Mouse (Mus musculus): Measurements from ENCODE around the gene Tns1. TPM values are rescaled to one million over a fixed set of nuclear protein-coding genes. Genes with fewer than 3 reads are reported as not detected.

The Tns1 gene
- total and polyA plus RNA-seq, 3 experiments: 0.40 to 3.6 (median 0.89) TPM

DNA sequence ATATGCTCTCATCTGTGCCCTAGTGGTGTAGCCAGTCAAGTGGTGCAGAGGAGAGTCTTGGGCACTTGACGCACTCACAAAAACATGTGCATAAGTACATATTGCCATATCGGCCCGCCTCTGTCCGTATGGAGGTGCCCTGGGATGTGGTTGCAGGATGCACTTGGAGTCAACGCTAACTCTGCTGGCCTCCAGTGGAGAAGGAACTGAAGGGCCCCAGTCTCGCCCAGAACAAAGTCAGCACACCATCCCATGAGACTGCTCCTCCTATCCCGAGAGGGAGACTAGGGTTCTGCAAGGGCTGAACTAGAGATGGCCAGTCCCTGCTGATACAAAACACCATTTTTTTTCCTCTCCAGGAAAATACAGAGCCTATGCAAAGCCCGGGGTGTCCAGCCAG lies 1.0 kb downstream of the Tns1 start:
- H3K27ac ChIP-seq (ENCODE audit: insufficient read depth, low read depth): no peak overlapping the region
- no peak overlapping the region for H3K4me3 ChIP-seq (replicated peaks in 1 of 3; ENCODE audit: low read depth in 2 of 3, low read length in 2 of 3, poor library complexity in 1 of 3)
- H3K4me2 ChIP-seq (ENCODE audit: insufficient read depth, low read depth, poor library complexity, severe bottlenecking): no peak overlapping the region
- H3K9ac ChIP-seq (ENCODE audit: insufficient read depth, low read depth): no peak overlapping the region
- H3K27me3 ChIP-seq (replicated peaks): peaks cover 84% of the 10 kb centered on the region
- dilution Hi-C loops (cut with MboI; ENCODE audit: extremely low pct_ligation_motif_present, extremely low pct_unique_long_range_greater_than_20kb, low sequenced_read_pairs) (no loop called here), in situ Hi-C loops (cut with MboI; ENCODE audit: low pct_ligation_motif_present, low pct_unique_long_range_greater_than_20kb, low sequenced_read_pairs) (no loop called here)
- H3K36me3 ChIP-seq (replicated peaks in 1 of 2; ENCODE audit: control insufficient read depth in 1 of 2, insufficient read depth in 1 of 2, low read length in 1 of 2): no peaks in the 10 kb centered on the region
- peaks cover 2 to 16% of the 10 kb centered on the region in 2 experiments; a peak in 2 of 4 replicates for H3K4me1 ChIP-seq (ENCODE audit: control insufficient read depth in 1 of 2, insufficient read depth in 2 of 2)
- H3K79me2 ChIP-seq (replicated peaks; ENCODE audit: control insufficient read depth, extremely low read depth, insufficient read depth, poor library complexity, severe bottlenecking): no peaks in the 10 kb centered on the region
- DNase-seq (ENCODE audit: extremely low read depth): no peak
- no peak for TF ChIP-seq MAX (IDR thresholded peaks at IDR 0.05; ENCODE audit: low read length)
- no peak for TF ChIP-seq UBTF (IDR thresholded peaks at IDR 0.05; ENCODE audit: low read depth, low read length)
- TF ChIP-seq CHD1 (IDR thresholded peaks at IDR 0.05; ENCODE audit: low read depth, low read length): no peak
- TF ChIP-seq NELFE (IDR thresholded peaks at IDR 0.05; ENCODE audit: low read depth, low read length): no peak
- no peak for TF ChIP-seq MAZ (IDR thresholded peaks at IDR 0.05; ENCODE audit: low read depth, low read length)
- TF ChIP-seq CTCF (conservative IDR thresholded peaks at IDR 0.05 in 1 of 2, IDR thresholded peaks at IDR 0.05 in 1 of 2; ENCODE audit: low read depth in 2 of 2, low read length in 2 of 2): no peak
- no peak for TF ChIP-seq BHLHE40 (IDR thresholded peaks at IDR 0.05; ENCODE audit: low read depth, low read length)
- TF ChIP-seq TCF12 (IDR thresholded peaks at IDR 0.05; ENCODE audit: low read depth, low read length): no peak
- no peak for TF ChIP-seq POLR2AphosphoS2 (IDR thresholded peaks at IDR 0.05; ENCODE audit: low read depth, low read length)
- H3K9me3 ChIP-seq (replicated peaks; ENCODE audit: low read length): no peaks in the 10 kb centered on the region

DNA sequence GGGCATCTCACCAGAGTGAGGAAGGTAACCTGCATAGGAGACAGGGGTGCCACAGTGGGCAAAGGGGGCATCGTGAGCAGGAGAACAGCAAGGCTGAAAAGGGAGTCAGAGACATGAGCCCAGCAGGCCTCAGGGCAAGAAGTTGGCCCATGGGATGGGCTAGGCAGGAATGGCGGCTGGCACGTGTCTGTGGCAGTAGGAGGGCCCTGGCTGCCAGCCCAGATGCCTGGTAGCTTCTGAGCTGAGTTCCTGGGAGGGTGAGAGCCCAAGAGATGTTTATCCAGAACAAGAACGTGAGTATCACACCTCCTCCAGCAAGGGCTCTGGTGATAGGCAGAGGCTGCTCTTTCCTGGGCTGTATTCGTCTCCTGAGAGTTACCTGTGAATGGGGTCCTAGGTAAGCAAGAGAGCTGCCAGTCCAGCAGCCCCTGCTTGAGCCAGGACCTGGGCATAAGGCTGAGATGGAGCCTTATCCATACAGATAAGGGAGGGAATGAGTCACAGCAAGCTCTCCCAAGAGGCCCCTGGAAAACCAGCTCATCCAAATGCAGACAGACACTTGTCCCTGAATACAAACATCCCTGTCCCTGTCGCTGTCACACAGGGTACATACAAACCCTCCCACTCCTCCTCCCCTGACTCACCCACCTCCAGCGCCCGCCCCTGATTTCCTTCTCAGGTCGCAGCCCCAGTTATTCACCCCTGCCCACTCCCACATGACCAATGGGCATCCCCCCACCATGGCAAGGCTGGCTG lies 2.2 kb downstream of the Tns1 start:
- H3K4me1 ChIP-seq (ENCODE audit: control insufficient read depth in 1 of 2, insufficient read depth in 2 of 2): peaks cover 2 to 16% of the 10 kb centered on the region in 2 experiments; a peak in 2 of 4 replicates
- H3K36me3 ChIP-seq (replicated peaks in 1 of 2; ENCODE audit: control insufficient read depth in 1 of 2, insufficient read depth in 1 of 2, low read length in 1 of 2): no peaks in the 10 kb centered on the region
- DNase-seq (ENCODE audit: extremely low read depth): no peak
- in situ Hi-C loops (cut with MboI; ENCODE audit: low pct_ligation_motif_present, low pct_unique_long_range_greater_than_20kb, low sequenced_read_pairs): no loop called here
- H3K9me3 ChIP-seq (replicated peaks; ENCODE audit: low read length): no peaks in the 10 kb centered on the region
- H3K27me3 ChIP-seq (replicated peaks): peaks cover 85% of the 10 kb centered on the region
- TF ChIP-seq E2F4 (IDR thresholded peaks at IDR 0.05; ENCODE audit: insufficient replicate concordance, low read depth, low read length) (no peak), RCOR1 (conservative IDR thresholded peaks at IDR 0.05; ENCODE audit: low read depth, low read length) (no peak), IRF4 (IDR thresholded peaks at IDR 0.05; ENCODE audit: low read depth, low read length) (no peak), KAT2A (IDR thresholded peaks at IDR 0.05; ENCODE audit: insufficient replicate concordance, low read length) (no peak), GABPA (IDR thresholded peaks at IDR 0.05; ENCODE audit: insufficient replicate concordance, low read depth, low read length) (no peak), ZKSCAN1 (IDR thresholded peaks at IDR 0.05; ENCODE audit: borderline replicate concordance, low read depth, low read length) (no peak), MEF2A (IDR thresholded peaks at IDR 0.05; ENCODE audit: borderline replicate concordance, low read depth, low read length) (no peak), MYC (IDR thresholded peaks at IDR 0.05; ENCODE audit: low read depth, low read length) (no peak), SIN3A (IDR thresholded peaks at IDR 0.05; ENCODE audit: low read length) (no peak), CHD2 (IDR thresholded peaks at IDR 0.05; ENCODE audit: low read length) (no peak), USF2 (conservative IDR thresholded peaks at IDR 0.05; ENCODE audit: low read depth, low read length) (no peak), EP300 (IDR thresholded peaks at IDR 0.05; ENCODE audit: low read length) (no peak), USF1 (IDR thresholded peaks at IDR 0.05; ENCODE audit: low read depth, low read length) (no peak), NRF1 (IDR thresholded peaks at IDR 0.05; ENCODE audit: low read depth, low read length) (no peak), RAD21 (IDR thresholded peaks at IDR 0.05; ENCODE audit: low read depth, low read length) (no peak), MAX (IDR thresholded peaks at IDR 0.05; ENCODE audit: low read length) (no peak), HCFC1 (IDR thresholded peaks at IDR 0.05; ENCODE audit: low read depth, low read length) (no peak), ELF1 (IDR thresholded peaks at IDR 0.05; ENCODE audit: low read depth, low read length) (no peak)
- no peaks in the 10 kb centered on the region for H3K79me2 ChIP-seq (replicated peaks; ENCODE audit: control insufficient read depth, extremely low read depth, insufficient read depth, poor library complexity, severe bottlenecking)
- no peak overlapping the region for H3K4me3 ChIP-seq (replicated peaks in 1 of 3; ENCODE audit: low read depth in 2 of 3, low read length in 2 of 3, poor library complexity in 1 of 3)
- H3K9ac ChIP-seq (ENCODE audit: insufficient read depth, low read depth): no peak overlapping the region
- H3K4me2 ChIP-seq (ENCODE audit: insufficient read depth, low read depth, poor library complexity, severe bottlenecking): no peak overlapping the region
- dilution Hi-C loops (cut with MboI; ENCODE audit: extremely low pct_ligation_motif_present, extremely low pct_unique_long_range_greater_than_20kb, low sequenced_read_pairs): no loop called here
- H3K27ac ChIP-seq (ENCODE audit: insufficient read depth, low read depth): no peak overlapping the region

Data from CH12.LX (cell line).